Mouse (Mus musculus) ES-Bruce4 (cell line): ENCODE measurements around the gene Syngr3. TPM values are rescaled to one million over a fixed set of nuclear protein-coding genes. Genes with fewer than 3 reads are reported as not detected.

Experiments
- H3K27ac ChIP-seq: 2 replicates; pipeline ENCODE4 v1.5.1; 2012; ENCODE audit warnings: low read length, inconsistent platforms; ENCODE audit not compliant: insufficient read depth
- H3K27me3 ChIP-seq: 2 replicates; pipeline ENCODE4 v1.6.1; 2012; ENCODE audit warnings: mild to moderate bottlenecking, low read length, inconsistent platforms; ENCODE audit not compliant: control insufficient read depth, poor library complexity, insufficient read depth, severe bottlenecking
- H3K36me3 ChIP-seq: 2 replicates; pipeline ENCODE4 v1.6.1; 2012; ENCODE audit warnings: inconsistent platforms, mild to moderate bottlenecking, low read length, moderate library complexity; ENCODE audit not compliant: control insufficient read depth, poor library complexity, insufficient read depth, severe bottlenecking
- H3K4me1 ChIP-seq: one replicate; pipeline ENCODE4 v1.8.1; 2011; ENCODE audit warnings: low read length; ENCODE audit not compliant: control insufficient read depth, insufficient read depth
- H3K4me3 ChIP-seq: 2 replicates; pipeline ENCODE4 v1.5.1; 2011; ENCODE audit warnings: low read depth, mild to moderate bottlenecking, low read length
- H3K9ac ChIP-seq: 2 replicates; pipeline ENCODE4 v1.6.1; 2012; ENCODE audit warnings: low read depth, mild to moderate bottlenecking, inconsistent platforms; ENCODE audit not compliant: poor library complexity, severe bottlenecking
- H3K9me3 ChIP-seq: replicated peaks from 2 replicates; pipeline ENCODE4 v1.6.1; 2012; ENCODE audit warnings: mild to moderate bottlenecking, low read length, inconsistent platforms; ENCODE audit not compliant: control insufficient read depth, poor library complexity, insufficient read depth, severe bottlenecking
- CTCF ChIP-seq: IDR thresholded peaks from one replicate; pipeline ENCODE4 v1.8.1; 2011; ENCODE audit warnings: low read depth, low read length
- EP300 ChIP-seq: IDR thresholded peaks from 2 replicates; pipeline ENCODE4 v1.6.1; 2011; ENCODE audit warnings: low read depth, low read length; ENCODE audit not compliant: insufficient read depth
- POLR2A ChIP-seq: IDR thresholded peaks from one replicate; pipeline ENCODE4 v1.8.1; 2011; ENCODE audit warnings: low read length; ENCODE audit not compliant: insufficient read depth
- polyA plus RNA-seq: library from polyadenylated mRNA; stranded (reverse); fragments of >200 nt; gene quantifications from 2 replicates; pipeline ENCODE4 v1.2.4, GENCODE M21; 2011; ENCODE audit warnings: low read depth; ENCODE audit not compliant: missing spikeins, insufficient read depth, insufficient read length

Gene Syngr3
- polyA plus RNA-seq, 1 experiment, result 8.9 TPM

GRCm38 (mm10) chr17:24644030-24644715 lies 45.6 kb downstream of the Syngr3 start:
- no peak overlapping the region for H3K4me3 ChIP-seq
- H3K36me3 ChIP-seq, result no peaks in the 10 kb centered on the region
- H3K27ac ChIP-seq, result no peak overlapping the region
- no peaks in the 10 kb centered on the region for H3K9me3 ChIP-seq
- no peak overlapping the region for H3K9ac ChIP-seq
- no peaks in the 10 kb centered on the region for H3K27me3 ChIP-seq
- TF ChIP-seq EP300 (no peak), POLR2A (no peak), CTCF (no peak)
- H3K4me1 ChIP-seq, result peaks cover 10% of the 10 kb centered on the region

GRCm38 (mm10) chr17:24642791-24643343 lies 46.9 kb downstream of the Syngr3 start:
- Histone ChIP-seq H3K9me3 (no peaks in the 10 kb centered on the region), H3K4me1 (peaks cover 10% of the 10 kb centered on the region), H3K9ac (no peak overlapping the region), H3K27me3 (no peaks in the 10 kb centered on the region), H3K4me3 (no peak overlapping the region), H3K27ac (no peak overlapping the region), H3K36me3 (no peaks in the 10 kb centered on the region)
- no peak for TF ChIP-seq EP300
- TF ChIP-seq POLR2A, result no peak
- TF ChIP-seq CTCF, result no peak

GRCm38 (mm10) chr17:24641944-24642343 lies 47.8 kb downstream of the Syngr3 start:
- Histone ChIP-seq H3K9me3 (no peaks in the 10 kb centered on the region), H3K27ac (no peak overlapping the region), H3K27me3 (no peaks in the 10 kb centered on the region), H3K4me3 (no peak overlapping the region), H3K36me3 (no peaks in the 10 kb centered on the region), H3K9ac (no peak overlapping the region), H3K4me1 (peaks cover 10% of the 10 kb centered on the region)
- no peak for TF ChIP-seq POLR2A
- TF ChIP-seq CTCF, result no peak

GRCm38 (mm10) chr17:24640581-24640980 lies 49.2 kb downstream of the Syngr3 start:
- no peak overlapping the region for H3K9ac ChIP-seq

GRCm38 (mm10) chr17:24640119-24640518 lies 49.6 kb downstream of the Syngr3 start:
- Histone ChIP-seq H3K27me3 (no peaks in the 10 kb centered on the region), H3K4me1 (peaks cover 3% of the 10 kb centered on the region), H3K4me3 (no peak overlapping the region), H3K36me3 (no peaks in the 10 kb centered on the region), H3K9ac (no peak overlapping the region), H3K9me3 (no peaks in the 10 kb centered on the region), H3K27ac (no peak overlapping the region)
- TF ChIP-seq POLR2A, result no peak
- TF ChIP-seq EP300, result no peak
- TF ChIP-seq CTCF, result no peak

More at GRCm38 (mm10) chr17:24640581-24640980, 49.2 kb downstream of the Syngr3 start:
- Histone ChIP-seq H3K9me3 (no peaks in the 10 kb centered on the region), H3K36me3 (no peaks in the 10 kb centered on the region), H3K27me3 (no peaks in the 10 kb centered on the region), H3K4me3 (no peak overlapping the region), H3K27ac (no peak overlapping the region), H3K4me1 (peaks cover 7% of the 10 kb centered on the region)
- TF ChIP-seq CTCF (no peak), EP300 (no peak)

- no peak overlapping the region for H3K9ac ChIP-seq
- no peak overlapping the region for H3K4me3 ChIP-seq
- no peaks in the 10 kb centered on the region for H3K9me3 ChIP-seq
- H3K27ac ChIP-seq, result no peak overlapping the region
- peaks cover 2% of the 10 kb centered on the region for H3K4me1 ChIP-seq
- no peaks in the 10 kb centered on the region for H3K36me3 ChIP-seq
- no peak for TF ChIP-seq CTCF
- TF ChIP-seq EP300, result no peak
- no peak for TF ChIP-seq POLR2A
- H3K27me3 ChIP-seq, result no peaks in the 10 kb centered on the region
These were observed 50.2 kb downstream of the Syngr3 start for GRCm38 (mm10) chr17:24639571-24639988.
